Mouse (Mus musculus): Measurements from ENCODE around the gene Klhl7.
"Not testable (repeated sequence)": the region's sequence is repeated elsewhere in the genome, so short reads cannot be mapped to it uniquely, and the experiment has no call there.

The Klhl7 gene

DNA sequence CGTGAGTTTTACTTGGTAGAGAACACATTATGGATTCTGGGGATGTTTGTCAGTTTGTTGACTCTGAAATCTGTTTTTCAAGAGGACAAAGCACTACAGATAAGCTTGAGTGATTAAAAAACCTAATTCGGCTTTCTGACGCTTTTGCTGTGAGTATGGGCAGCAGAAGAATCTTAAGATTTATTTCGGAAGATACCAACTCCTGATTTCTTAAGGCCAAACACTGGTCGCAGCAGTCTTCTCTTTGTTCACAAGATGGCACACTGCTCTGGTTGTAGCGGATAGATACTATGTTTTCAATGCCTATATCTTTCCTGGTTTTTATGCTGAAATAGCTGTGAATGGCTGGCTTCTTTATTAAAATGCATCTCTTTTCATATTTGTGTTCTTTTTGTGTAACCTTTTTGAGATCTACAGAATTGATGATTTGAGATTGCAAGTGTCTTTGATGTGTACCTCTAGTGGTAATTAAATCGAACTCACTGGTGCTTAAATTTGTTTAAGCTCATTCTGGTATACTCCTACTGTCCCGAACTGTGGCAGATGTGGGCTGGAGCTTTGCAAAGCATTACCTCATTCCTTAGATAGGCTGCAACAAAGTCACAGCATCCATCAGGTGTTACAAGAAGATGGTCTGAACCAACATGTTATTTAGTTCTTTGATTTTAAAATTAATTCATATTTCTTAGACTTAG, 1.2 kb downstream of the Klhl7 start:
- Histone ChIP-seq H3K27me3 (ENCODE audit: insufficient read depth, low read length) (no peaks in the 10 kb centered on the region), H3K4me1 (replicated peaks; ENCODE audit: low read depth, low read length) (peaks cover 61% of the 10 kb centered on the region), H3K4me3 (replicated peaks; ENCODE audit: low read length) (peak overlapping the region; percentile 85), H3K36me3 (ENCODE audit: insufficient read depth, low read length) (no peaks in the 10 kb centered on the region), H3K9me3 (ENCODE audit: low read length) (no peaks in the 10 kb centered on the region)
- TF ChIP-seq NANOG (IDR thresholded peaks at IDR 0.05; ENCODE audit: borderline replicate concordance, low read length), result no peak
- TF ChIP-seq CTCF (conservative IDR thresholded peaks at IDR 0.05; ENCODE audit: low read length), result no peak
- no peak for TF ChIP-seq POU5F1 (IDR thresholded peaks at IDR 0.05; ENCODE audit: borderline replicate concordance, low read length)

DNA sequence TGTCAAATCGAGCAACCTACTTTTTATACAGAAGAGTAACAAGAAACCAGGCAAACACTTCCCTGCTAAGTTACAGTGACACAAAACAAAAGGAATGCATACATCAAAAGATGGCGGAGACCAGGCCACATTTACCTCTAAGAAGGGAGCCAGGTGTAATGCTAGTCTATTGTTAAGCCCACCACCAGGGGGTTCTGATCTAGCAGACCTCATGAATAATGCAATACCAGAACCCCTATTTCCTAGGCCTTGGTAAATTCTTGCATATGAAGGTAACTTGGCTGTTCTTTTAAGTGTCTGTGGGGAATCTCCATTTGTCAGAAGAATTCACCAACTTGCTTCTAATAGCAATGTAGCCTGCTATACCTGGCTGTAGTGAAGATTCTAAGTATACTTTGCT, 2.8 kb downstream of the Klhl7 start:
- H3K4me3 ChIP-seq (replicated peaks; ENCODE audit: low read length), result 0 out of 2 replicates have a peak overlapping the region, but pooled peaks have one; percentile 21
- peak; percentile 89; the same call in 1 of the 2 replicates for TF ChIP-seq POU5F1 (IDR thresholded peaks at IDR 0.05; ENCODE audit: borderline replicate concordance, low read length)
- H3K36me3 ChIP-seq (ENCODE audit: insufficient read depth, low read length); H3K27me3 ChIP-seq (ENCODE audit: insufficient read depth, low read length); H3K9me3 ChIP-seq (ENCODE audit: low read length): not testable (repeated sequence)
- H3K4me1 ChIP-seq (replicated peaks; ENCODE audit: low read depth, low read length), result peaks cover 77% of the 10 kb centered on the region

- Histone ChIP-seq H3K36me3 (ENCODE audit: insufficient read depth, low read length) (no peaks in the 10 kb centered on the region), H3K27me3 (ENCODE audit: insufficient read depth, low read length) (no peaks in the 10 kb centered on the region), H3K4me1 (replicated peaks; ENCODE audit: low read depth, low read length) (peaks cover 79% of the 10 kb centered on the region), H3K4me3 (replicated peaks; ENCODE audit: low read length) (no peak overlapping the region), H3K9me3 (ENCODE audit: low read length) (no peaks in the 10 kb centered on the region)
- TF ChIP-seq NANOG (IDR thresholded peaks at IDR 0.05; ENCODE audit: borderline replicate concordance, low read length) (no peak), POU5F1 (IDR thresholded peaks at IDR 0.05; ENCODE audit: borderline replicate concordance, low read length) (no peak), CTCF (conservative IDR thresholded peaks at IDR 0.05; ENCODE audit: low read length) (no peak)
Measured at GRCm38 (mm10) chr5:24103841-24104240, 3.4 kb downstream of the Klhl7 start.

DNA sequence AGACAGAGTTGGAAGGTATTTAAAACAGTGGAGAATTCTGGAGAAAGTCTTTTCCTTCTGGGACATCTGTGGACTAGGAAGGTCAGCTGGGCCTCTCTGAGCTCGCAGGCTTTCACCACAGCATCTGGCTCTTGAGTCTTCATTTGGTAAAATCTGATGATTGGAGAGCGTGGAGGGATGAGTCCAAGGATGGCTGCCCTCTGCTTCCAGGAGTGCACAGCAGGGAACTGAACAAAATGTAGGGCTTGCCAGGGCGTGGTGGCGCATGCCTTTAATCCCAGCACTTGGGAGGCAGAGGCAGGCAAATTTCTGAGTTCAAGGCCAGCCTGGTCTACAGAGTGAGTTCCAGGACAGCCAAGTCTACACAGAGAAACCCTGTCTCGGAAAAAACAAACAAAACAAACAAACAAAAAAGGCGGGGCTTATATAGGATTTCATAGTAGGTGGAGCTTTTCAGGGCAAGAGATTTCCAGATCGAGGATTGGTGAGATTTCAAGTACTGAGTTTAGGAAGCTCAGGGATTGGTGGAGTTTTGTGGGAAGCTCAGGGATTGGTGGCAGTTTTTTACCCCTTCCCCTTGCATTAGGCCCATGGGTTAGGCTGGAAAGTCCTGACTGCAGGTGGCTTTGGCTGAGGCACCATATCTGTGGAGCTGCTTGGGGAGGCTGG, 6.8 kb downstream of the Klhl7 start:
- no peaks in the 10 kb centered on the region for H3K9me3 ChIP-seq (ENCODE audit: low read length)
- H3K4me1 ChIP-seq (replicated peaks; ENCODE audit: low read depth, low read length), result peaks cover 69% of the 10 kb centered on the region
- no peak overlapping the region for H3K4me3 ChIP-seq (replicated peaks; ENCODE audit: low read length)
- TF ChIP-seq POU5F1 (IDR thresholded peaks at IDR 0.05; ENCODE audit: borderline replicate concordance, low read length) (no peak), CTCF (conservative IDR thresholded peaks at IDR 0.05; ENCODE audit: low read length) (no peak), NANOG (IDR thresholded peaks at IDR 0.05; ENCODE audit: borderline replicate concordance, low read length) (no peak)
- peaks cover 13% of the 10 kb centered on the region for H3K36me3 ChIP-seq (ENCODE audit: insufficient read depth, low read length)
- no peaks in the 10 kb centered on the region for H3K27me3 ChIP-seq (ENCODE audit: insufficient read depth, low read length)

DNA sequence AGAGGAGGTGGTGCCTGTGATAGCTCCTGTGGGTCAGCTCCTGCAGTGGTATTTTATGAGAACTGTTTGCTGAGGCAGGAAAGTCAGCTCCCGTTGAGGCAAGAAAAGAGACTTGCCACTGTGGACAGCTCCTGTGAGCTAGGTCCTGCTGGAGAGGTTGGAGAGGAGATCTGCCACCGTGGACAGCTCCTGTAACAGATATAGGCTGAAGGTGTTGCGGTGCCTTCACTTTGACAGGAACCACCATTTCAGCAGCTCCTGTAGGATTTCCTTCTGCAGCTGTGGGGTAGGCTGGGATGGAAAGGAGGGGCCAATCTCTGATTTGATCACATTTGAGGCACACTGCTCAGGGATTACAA, 7.3 kb downstream of the Klhl7 start:
- TF ChIP-seq CTCF (conservative IDR thresholded peaks at IDR 0.05; ENCODE audit: low read length) (no peak), NANOG (IDR thresholded peaks at IDR 0.05; ENCODE audit: borderline replicate concordance, low read length) (no peak), POU5F1 (IDR thresholded peaks at IDR 0.05; ENCODE audit: borderline replicate concordance, low read length) (no peak)
- peaks cover 13% of the 10 kb centered on the region for H3K36me3 ChIP-seq (ENCODE audit: insufficient read depth, low read length)
- H3K9me3 ChIP-seq (ENCODE audit: low read length), result no peaks in the 10 kb centered on the region
- H3K4me3 ChIP-seq (replicated peaks; ENCODE audit: low read length), result no peak overlapping the region
- H3K27me3 ChIP-seq (ENCODE audit: insufficient read depth, low read length), result no peaks in the 10 kb centered on the region
- H3K4me1 ChIP-seq (replicated peaks; ENCODE audit: low read depth, low read length), result peaks cover 69% of the 10 kb centered on the region

DNA sequence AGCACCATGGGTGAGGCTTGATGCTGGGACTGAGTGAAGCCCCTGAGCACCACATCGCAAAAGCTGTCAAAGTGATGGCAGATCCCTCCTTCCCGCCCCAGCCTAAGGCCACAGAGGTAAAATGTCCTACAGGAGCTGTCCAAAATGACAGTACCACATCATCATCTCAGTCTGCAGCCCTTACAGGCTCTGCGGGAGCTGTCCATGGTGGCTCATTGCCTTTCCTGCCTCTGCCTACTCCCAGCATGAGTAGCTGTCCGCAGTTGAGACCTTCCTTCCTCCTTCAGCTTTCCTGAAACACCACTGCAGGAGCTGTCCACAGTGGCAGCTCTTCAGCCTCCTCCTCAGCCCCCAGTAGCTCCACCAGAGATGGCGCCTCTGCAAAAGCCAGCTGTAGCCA, 9.7 kb downstream of the Klhl7 start:
- Histone ChIP-seq H3K36me3 (ENCODE audit: insufficient read depth, low read length) (peaks cover 13% of the 10 kb centered on the region), H3K4me1 (replicated peaks; ENCODE audit: low read depth, low read length) (peaks cover 47% of the 10 kb centered on the region), H3K27me3 (ENCODE audit: insufficient read depth, low read length) (no peaks in the 10 kb centered on the region), H3K4me3 (replicated peaks; ENCODE audit: low read length) (no peak overlapping the region), H3K9me3 (ENCODE audit: low read length) (no peaks in the 10 kb centered on the region)
- TF ChIP-seq CTCF (conservative IDR thresholded peaks at IDR 0.05; ENCODE audit: low read length), result no peak
- no peak for TF ChIP-seq NANOG (IDR thresholded peaks at IDR 0.05; ENCODE audit: borderline replicate concordance, low read length)
- no peak for TF ChIP-seq POU5F1 (IDR thresholded peaks at IDR 0.05; ENCODE audit: borderline replicate concordance, low read length)

DNA sequence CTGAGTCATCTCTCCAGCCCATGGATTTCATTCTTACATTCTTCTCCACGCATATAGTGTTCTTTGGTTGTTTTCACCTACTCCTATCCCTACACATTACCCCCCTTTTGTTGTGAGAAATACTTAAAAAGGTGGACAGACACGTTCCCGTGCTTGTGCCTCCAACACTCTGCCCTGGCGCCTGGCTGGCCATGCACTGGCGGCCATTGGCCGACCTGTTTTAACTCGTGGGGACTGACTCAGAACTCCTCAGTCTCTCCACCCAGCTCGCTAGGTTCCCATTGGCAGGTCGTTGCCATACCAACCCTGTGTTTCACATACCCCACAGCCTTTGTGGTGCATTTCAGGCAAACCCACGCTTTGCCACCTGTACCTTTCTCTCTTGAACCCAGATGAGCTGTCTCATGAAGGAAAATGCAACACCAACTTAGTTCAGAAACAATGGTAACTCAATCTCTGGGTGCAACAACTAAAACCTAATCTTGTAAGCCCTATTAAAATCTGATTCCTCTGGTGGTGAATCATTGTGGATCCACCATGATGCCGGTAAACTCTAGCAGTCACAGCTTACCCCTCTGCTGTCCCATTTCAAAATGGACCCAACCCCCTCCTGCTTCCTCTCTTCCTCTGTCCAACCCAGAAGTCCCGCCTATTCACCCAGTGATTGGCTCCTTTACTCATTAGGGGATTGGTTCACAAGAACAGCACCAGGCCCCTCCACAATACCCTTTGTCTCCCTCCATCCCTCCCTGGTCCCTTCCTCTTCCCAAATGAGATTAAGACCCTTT, 11.9 kb downstream of the Klhl7 start:
- Histone ChIP-seq H3K9me3 (ENCODE audit: low read length) (no peaks in the 10 kb centered on the region), H3K36me3 (ENCODE audit: insufficient read depth, low read length) (peaks cover 18% of the 10 kb centered on the region), H3K4me3 (replicated peaks; ENCODE audit: low read length) (no peak overlapping the region), H3K27me3 (ENCODE audit: insufficient read depth, low read length) (no peaks in the 10 kb centered on the region), H3K4me1 (replicated peaks; ENCODE audit: low read depth, low read length) (peaks cover 40% of the 10 kb centered on the region)
- TF ChIP-seq NANOG (IDR thresholded peaks at IDR 0.05; ENCODE audit: borderline replicate concordance, low read length), result no peak
- TF ChIP-seq POU5F1 (IDR thresholded peaks at IDR 0.05; ENCODE audit: borderline replicate concordance, low read length), result no peak
- TF ChIP-seq CTCF (conservative IDR thresholded peaks at IDR 0.05; ENCODE audit: low read length), result no peak

- H3K4me1 ChIP-seq (replicated peaks; ENCODE audit: low read depth, low read length), result peaks cover 50% of the 10 kb centered on the region
- TF ChIP-seq NANOG (IDR thresholded peaks at IDR 0.05; ENCODE audit: borderline replicate concordance, low read length) (no peak), CTCF (conservative IDR thresholded peaks at IDR 0.05; ENCODE audit: low read length) (no peak), POU5F1 (IDR thresholded peaks at IDR 0.05; ENCODE audit: borderline replicate concordance, low read length) (no peak)
- no peaks in the 10 kb centered on the region for H3K9me3 ChIP-seq (ENCODE audit: low read length)
- no peaks in the 10 kb centered on the region for H3K27me3 ChIP-seq (ENCODE audit: insufficient read depth, low read length)
- no peak overlapping the region for H3K4me3 ChIP-seq (replicated peaks; ENCODE audit: low read length)
- H3K36me3 ChIP-seq (ENCODE audit: insufficient read depth, low read length), result peaks cover 3% of the 10 kb centered on the region
Measured at GRCm38 (mm10) chr5:24122221-24122620, 21.8 kb downstream of the Klhl7 start.

Measured in E14TG2a.4 (cell line).